Mouse (Mus musculus) c-Kit-positive CD71-positive TER-119-positive erythroid progenitor cells, embryonic 14.5 days (primary cell): ENCODE results near the gene Gm12569.

Source experiments
- DNase-seq: peaks from one replicate; pipeline ENCODE4 v3.0.0-alpha.2; 2013; ENCODE audit warnings: low spot score

The Gm12569 gene

DNA sequence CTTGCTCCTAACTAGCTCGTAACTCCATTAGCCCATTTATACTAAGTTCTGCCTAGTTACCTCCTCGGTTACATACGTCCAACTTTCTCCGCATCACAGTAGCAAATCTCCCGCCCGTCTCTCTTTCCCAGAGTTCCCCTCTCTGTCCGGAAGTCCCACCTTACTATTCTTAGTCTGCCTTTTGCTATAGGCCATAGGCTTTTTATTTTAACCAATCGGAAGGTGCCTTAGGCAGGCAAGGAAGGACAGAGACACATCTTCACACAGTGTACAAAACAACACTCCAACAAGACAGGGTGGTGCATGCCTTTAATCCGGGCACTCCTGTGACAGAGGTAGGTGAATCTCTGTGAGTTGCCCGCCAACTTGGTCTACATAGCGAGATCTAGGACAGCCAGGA lies at the start of gene Gm12569:
Gm12569 (plus strand) TSS at position 166 of the 400 bp plus-strand sequence.
- DNase-seq, result no peak

GRCm38 (mm10) chr11:51202726-51203125 lies 17.5 kb upstream of the Gm12569 start:
- DNase-seq, result no peak

DNA sequence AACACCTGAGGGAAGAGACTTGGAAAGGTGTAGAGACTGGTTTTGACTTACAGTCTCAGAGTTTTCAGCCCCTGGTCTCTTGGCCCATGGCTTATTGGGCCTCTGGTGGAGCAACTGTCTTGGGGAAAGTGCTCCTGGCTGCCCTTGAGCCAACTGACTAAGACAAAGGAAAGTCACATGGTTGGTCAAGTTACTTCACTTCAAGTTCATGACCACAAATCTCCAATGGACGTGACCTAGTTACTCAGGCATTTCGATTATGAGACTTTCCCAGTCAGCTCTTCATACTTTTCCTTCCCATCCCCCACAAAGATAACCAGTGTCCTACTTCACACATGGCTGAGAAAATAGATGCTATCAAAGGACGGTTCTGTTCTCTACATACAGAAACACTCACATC lies 12.5 kb upstream of the Gm12569 start:
- DNase-seq, result no peak

DNA sequence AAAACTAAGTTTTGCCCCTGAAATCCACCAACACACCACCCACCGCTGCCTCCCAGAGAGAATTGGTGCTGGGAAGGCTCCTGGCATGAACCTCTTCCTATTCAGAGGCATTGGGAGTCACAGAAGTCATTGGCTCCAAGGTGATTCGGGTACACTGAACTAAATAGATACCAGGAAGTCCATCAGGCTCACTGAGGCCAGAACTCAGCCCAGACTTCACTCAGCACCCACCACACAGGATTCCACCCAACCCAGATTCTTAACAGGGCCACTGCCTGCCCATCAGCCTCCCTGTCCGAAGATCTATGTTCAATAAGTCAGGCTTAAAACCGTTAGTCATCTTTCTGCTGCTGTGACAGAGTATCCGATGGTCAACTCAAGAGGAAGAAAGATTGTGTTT lies 8.8 kb upstream of the Gm12569 start:
- DNase-seq, result no peak

DNA sequence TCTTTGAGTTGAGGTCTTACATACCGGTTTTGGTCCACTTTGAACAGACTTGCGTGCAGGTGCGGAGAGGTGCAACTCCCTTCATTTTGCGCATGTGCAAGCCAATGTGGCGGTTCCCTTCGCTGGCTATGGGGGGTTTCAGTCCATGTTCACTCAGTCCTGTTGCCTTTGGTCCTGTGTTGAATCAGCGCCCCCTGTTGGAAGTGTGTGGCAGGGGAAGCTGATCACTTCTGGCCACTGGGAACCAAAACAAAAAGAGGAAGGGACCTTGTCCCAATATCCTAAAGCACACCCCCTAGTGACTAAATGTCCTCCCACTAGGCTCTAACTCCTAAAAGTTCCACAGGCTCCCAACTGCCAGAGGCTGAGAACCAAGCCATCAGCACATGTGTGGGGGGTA lies 6.3 kb upstream of the Gm12569 start:
- no peak for DNase-seq

- no peak for DNase-seq
These were observed 785 bp upstream of the Gm12569 start for GRCm38 (mm10) chr11:51219396-51219980.

GRCm38 (mm10) chr11:51227104-51227503 lies 6.8 kb downstream of the Gm12569 start:
- no peak for DNase-seq

DNA sequence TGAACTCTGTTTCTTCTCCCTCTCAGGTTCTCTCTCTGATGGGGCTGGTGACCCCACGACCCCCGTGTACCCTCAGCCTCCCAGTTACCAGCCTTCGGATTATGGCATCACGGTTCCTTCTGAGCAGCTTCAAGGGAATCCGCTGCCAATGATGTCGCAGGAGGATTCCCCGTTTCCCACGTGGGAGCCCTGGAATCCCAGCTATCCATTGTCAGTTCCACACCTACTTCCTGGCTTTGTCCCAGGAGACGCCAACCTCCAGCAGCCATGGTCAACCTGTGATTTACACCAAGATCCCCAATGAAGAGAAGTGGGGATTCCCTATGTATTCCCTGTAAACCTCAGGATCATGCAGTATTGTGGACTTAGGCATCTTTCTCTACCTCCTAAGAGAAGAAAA lies 14.4 kb downstream of the Gm12569 start:
- DNase-seq, result no peak

- DNase-seq, result peak; percentile 9
These were observed 22.6 kb downstream of the Gm12569 start for GRCm38 (mm10) chr11:51242897-51243296.

- DNase-seq, result no peak
These were observed 36.7 kb downstream of the Gm12569 start for GRCm38 (mm10) chr11:51257006-51257405.

DNA sequence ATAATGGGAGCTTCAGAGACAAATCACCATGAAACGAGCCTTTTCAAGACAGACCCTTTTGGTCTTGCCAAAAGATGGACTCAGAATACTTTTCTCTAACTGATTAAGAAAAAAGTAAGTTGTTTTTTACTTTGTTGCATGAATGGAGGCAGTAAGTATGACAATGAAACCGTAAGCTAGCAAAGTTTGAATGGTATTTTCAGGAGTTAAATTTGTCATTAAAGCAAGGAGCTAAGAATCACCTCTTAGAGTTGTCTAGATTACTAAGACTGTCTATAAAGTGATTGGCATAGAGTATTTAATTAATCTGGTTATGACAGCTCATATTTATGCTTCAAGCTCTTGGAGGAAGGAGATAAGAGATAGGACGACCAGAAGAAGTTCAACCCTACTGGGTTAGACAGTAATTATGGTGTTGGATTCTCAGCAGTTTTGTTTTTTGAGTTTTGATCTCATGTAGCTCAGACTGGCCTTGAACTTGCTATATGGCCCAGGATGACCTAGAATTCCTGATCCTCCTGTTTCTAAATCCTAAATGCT lies 41.5 kb downstream of the Gm12569 start, which contains the start of gene Clk4:
Clk4 (plus strand) TSS at position 51 of the 540 bp plus-strand sequence.
- DNase-seq, result no peak

DNA sequence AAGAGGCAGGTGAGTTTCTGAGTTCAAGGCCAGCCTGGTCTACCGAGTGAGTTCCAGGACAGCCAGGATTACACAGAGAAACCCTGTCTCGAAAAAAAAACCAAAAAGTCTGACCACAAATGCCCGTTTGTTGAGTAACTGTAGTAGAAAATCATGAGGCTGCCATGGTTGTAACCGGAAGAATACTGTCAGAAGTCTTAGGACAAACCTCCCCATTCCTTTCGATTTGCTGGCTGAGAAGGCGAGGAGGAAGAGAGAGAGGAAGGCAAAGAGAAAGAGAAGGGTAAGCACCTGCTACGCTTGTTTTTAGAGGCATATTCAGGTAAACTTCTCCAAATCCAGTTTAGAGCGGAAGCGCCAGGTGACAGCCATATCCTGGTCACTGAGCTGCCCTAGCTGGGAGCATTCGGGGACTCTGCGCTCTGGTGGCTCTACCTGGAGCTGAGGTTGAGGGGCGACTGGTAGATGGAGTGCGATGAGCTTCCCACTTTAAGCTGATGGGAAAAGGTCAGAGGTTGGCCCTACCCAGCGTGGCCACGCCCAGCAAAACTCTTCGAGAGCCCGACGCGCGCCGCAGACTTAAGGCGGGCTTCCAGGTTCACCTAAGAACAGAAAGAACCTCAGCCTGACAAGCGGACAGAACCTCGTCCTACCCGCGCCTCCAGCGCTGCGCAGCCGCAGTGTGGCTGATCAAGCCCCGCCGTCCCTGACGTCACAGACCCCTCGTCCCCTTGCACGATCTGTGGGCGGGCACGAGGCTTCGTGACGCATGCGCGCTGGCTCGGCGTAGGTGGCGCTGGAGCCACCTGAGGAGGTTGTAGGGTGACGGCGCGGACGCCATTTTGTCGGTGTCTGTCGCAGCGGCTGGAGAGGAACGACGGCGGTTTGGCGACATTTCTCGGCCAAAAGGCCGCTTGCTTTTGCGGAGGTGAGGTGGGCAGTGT lies 42.3 kb downstream of the Gm12569 start, which contains the start of gene BC049762:
BC049762 (minus strand) TSS at position 705 of the 944 bp plus-strand sequence.
- peak; percentile 98 for DNase-seq

- peak; percentile 19 for DNase-seq
These were observed 43.1 kb downstream of the Gm12569 start for GRCm38 (mm10) chr11:51263286-51263831.

DNA sequence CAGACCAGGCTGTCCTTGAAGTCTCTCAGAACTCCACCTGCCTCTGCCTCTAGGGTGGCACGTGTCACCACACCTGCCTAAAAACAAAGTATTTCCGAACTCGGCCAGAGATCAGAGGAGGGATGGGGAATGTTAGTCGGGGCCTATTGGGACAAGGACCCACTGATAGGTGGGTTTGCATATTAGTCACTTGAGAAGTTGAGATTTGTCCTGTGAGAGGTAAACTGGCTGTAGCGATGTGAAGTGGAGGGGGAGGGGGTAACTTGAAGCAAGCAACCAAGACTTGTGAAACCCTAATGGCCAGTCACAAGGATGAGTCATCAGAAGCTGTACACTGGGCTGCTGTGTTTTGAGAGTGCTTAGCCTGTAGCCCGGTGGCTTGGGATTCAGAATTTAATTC lies 44.1 kb downstream of the Gm12569 start:
- DNase-seq, result peak; percentile 61

GRCm38 (mm10) chr11:51265326-51265725 lies 45.1 kb downstream of the Gm12569 start:
- DNase-seq, result peak; percentile 34

DNA sequence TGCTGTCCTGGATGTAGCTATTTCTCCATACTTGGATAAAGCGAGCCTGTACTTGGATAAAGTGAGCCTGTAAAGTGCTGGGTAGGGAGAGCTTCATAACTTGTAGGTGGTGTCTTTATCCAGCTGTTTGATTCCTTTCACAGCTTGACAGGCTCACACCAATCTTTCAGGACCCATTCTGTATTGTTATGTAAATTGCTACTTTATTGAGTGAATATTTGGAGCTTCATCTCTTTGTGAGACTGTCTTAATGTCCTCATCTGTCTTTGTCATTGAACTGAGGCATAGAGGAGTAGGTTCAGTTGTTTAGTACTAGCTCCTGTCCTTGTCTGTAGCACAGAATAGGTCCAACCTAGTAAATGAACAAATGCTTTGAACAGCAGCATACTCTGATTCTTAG lies 54.1 kb downstream of the Gm12569 start:
- no peak for DNase-seq
